Mouse (Mus musculus): Measurements from ENCODE around the gene Ehhadh. TPM values are rescaled to one million over a fixed set of nuclear protein-coding genes. Genes with fewer than 3 reads are reported as not detected.

The Ehhadh gene
- polyA plus RNA-seq, 1 experiment from 2014 or later: 3.6 TPM

GRCm38 (mm10) chr16:21735638-21736037 is 52.0 kb downstream of the Ehhadh start:
- H3K27me3 ChIP-seq (ENCODE audit: control insufficient read depth, insufficient read depth, low read length): no peaks in the 10 kb centered on the region
- no peak overlapping the region for H3K27ac ChIP-seq (ENCODE audit: low read length)
- no peaks in the 10 kb centered on the region; the same call in 1 of the 2 replicates for H3K9me3 ChIP-seq (replicated peaks; ENCODE audit: control insufficient read depth, low read length)
- 64% methylated on average over 1 of the region's 1 CpGs for WGBS
- no peak overlapping the region for H3K9ac ChIP-seq (ENCODE audit: low read length)
- no peak overlapping the region for H3K4me3 ChIP-seq (ENCODE audit: low read length)
- H3K4me2 ChIP-seq (ENCODE audit: low read depth, low read length): no peak overlapping the region
- no peaks in the 10 kb centered on the region for H3K4me1 ChIP-seq (ENCODE audit: control insufficient read depth, insufficient read depth, low read length)
- H3K36me3 ChIP-seq (ENCODE audit: control insufficient read depth, insufficient read depth): no peaks in the 10 kb centered on the region
- ATAC-seq (replicated peaks; ENCODE audit: extremely low read depth, insufficient read depth, low FRiP score): no peak

- no peaks in the 10 kb centered on the region for H3K4me1 ChIP-seq (ENCODE audit: control insufficient read depth, insufficient read depth, low read length)
- H3K27me3 ChIP-seq (ENCODE audit: control insufficient read depth, insufficient read depth, low read length): no peaks in the 10 kb centered on the region
- no peaks in the 10 kb centered on the region for H3K9me3 ChIP-seq (replicated peaks; ENCODE audit: control insufficient read depth, low read length)
- peak overlapping the region; percentile 43; the same call in 1 of the 2 replicates for H3K9ac ChIP-seq (ENCODE audit: low read length)
- H3K27ac ChIP-seq (ENCODE audit: low read length): no peak overlapping the region
- H3K4me2 ChIP-seq (ENCODE audit: low read depth, low read length): peak overlapping the region; percentile 46
- no peaks in the 10 kb centered on the region for H3K36me3 ChIP-seq (ENCODE audit: control insufficient read depth, insufficient read depth)
- H3K4me3 ChIP-seq (ENCODE audit: low read length): peak overlapping the region; percentile 42
- 41% methylated on average over 10 of the region's 10 CpGs for WGBS
- no peak for ATAC-seq (replicated peaks; ENCODE audit: extremely low read depth, insufficient read depth, low FRiP score)
These were observed 59.7 kb downstream of the Ehhadh start for GRCm38 (mm10) chr16:21727897-21728364.

- Histone ChIP-seq H3K27ac (ENCODE audit: low read length) (no peak overlapping the region), H3K4me2 (ENCODE audit: low read depth, low read length) (no peak overlapping the region), H3K27me3 (ENCODE audit: control insufficient read depth, insufficient read depth, low read length) (no peaks in the 10 kb centered on the region), H3K4me3 (ENCODE audit: low read length) (no peak overlapping the region), H3K36me3 (ENCODE audit: control insufficient read depth, insufficient read depth) (no peaks in the 10 kb centered on the region), H3K9ac (ENCODE audit: low read length) (no peak overlapping the region), H3K4me1 (ENCODE audit: control insufficient read depth, insufficient read depth, low read length) (no peaks in the 10 kb centered on the region), H3K9me3 (replicated peaks; ENCODE audit: control insufficient read depth, low read length) (no peaks in the 10 kb centered on the region)
- no peak for ATAC-seq (replicated peaks; ENCODE audit: extremely low read depth, insufficient read depth, low FRiP score)
- WGBS: 81% methylated on average over 3 of the region's 3 CpGs
These were observed 60.2 kb downstream of the Ehhadh start for GRCm38 (mm10) chr16:21727421-21727820.

- no peaks in the 10 kb centered on the region for H3K9me3 ChIP-seq (replicated peaks; ENCODE audit: control insufficient read depth, low read length)
- ATAC-seq (replicated peaks; ENCODE audit: extremely low read depth, insufficient read depth, low FRiP score): no peak
- H3K4me2 ChIP-seq (ENCODE audit: low read depth, low read length): no peak overlapping the region
- no peaks in the 10 kb centered on the region for H3K36me3 ChIP-seq (ENCODE audit: control insufficient read depth, insufficient read depth)
- H3K4me3 ChIP-seq (ENCODE audit: low read length): no peak overlapping the region
- no peak overlapping the region for H3K27ac ChIP-seq (ENCODE audit: low read length)
- no peak overlapping the region for H3K9ac ChIP-seq (ENCODE audit: low read length)
- no peaks in the 10 kb centered on the region for H3K27me3 ChIP-seq (ENCODE audit: control insufficient read depth, insufficient read depth, low read length)
- H3K4me1 ChIP-seq (ENCODE audit: control insufficient read depth, insufficient read depth, low read length): no peaks in the 10 kb centered on the region
- 92% methylated on average over 1 of the region's 1 CpGs for WGBS
These were observed 63.3 kb downstream of the Ehhadh start for GRCm38 (mm10) chr16:21724261-21724660.

GRCm38 (mm10) chr16:21719770-21720169 is 67.8 kb downstream of the Ehhadh start:
- ATAC-seq (replicated peaks; ENCODE audit: extremely low read depth, insufficient read depth, low FRiP score): no peak
- H3K4me2 ChIP-seq (ENCODE audit: low read depth, low read length): no peak overlapping the region
- WGBS: 81% methylated on average over 7 of the region's 7 CpGs

GRCm38 (mm10) chr16:21714516-21714915 is 73.1 kb downstream of the Ehhadh start:
- WGBS: 76% methylated on average over 10 of the region's 10 CpGs
- no peak overlapping the region for H3K4me3 ChIP-seq (ENCODE audit: low read length)
- H3K27me3 ChIP-seq (ENCODE audit: control insufficient read depth, insufficient read depth, low read length): no peaks in the 10 kb centered on the region
- no peak for ATAC-seq (replicated peaks; ENCODE audit: extremely low read depth, insufficient read depth, low FRiP score)
- peaks cover 6% of the 10 kb centered on the region for H3K4me1 ChIP-seq (ENCODE audit: control insufficient read depth, insufficient read depth, low read length)
- no peaks in the 10 kb centered on the region for H3K9me3 ChIP-seq (replicated peaks; ENCODE audit: control insufficient read depth, low read length)
- no peak overlapping the region for H3K9ac ChIP-seq (ENCODE audit: low read length)
- H3K36me3 ChIP-seq (ENCODE audit: control insufficient read depth, insufficient read depth): no peaks in the 10 kb centered on the region
- no peak overlapping the region for H3K27ac ChIP-seq (ENCODE audit: low read length)
- no peak overlapping the region for H3K4me2 ChIP-seq (ENCODE audit: low read depth, low read length)

More at GRCm38 (mm10) chr16:21719770-21720169, 67.8 kb downstream of the Ehhadh start:
- Histone ChIP-seq H3K36me3 (ENCODE audit: control insufficient read depth, insufficient read depth) (no peaks in the 10 kb centered on the region), H3K27ac (ENCODE audit: low read length) (no peak overlapping the region), H3K9me3 (replicated peaks; ENCODE audit: control insufficient read depth, low read length) (no peaks in the 10 kb centered on the region), H3K4me3 (ENCODE audit: low read length) (no peak overlapping the region), H3K4me1 (ENCODE audit: control insufficient read depth, insufficient read depth, low read length) (no peaks in the 10 kb centered on the region), H3K27me3 (ENCODE audit: control insufficient read depth, insufficient read depth, low read length) (no peaks in the 10 kb centered on the region), H3K9ac (ENCODE audit: low read length) (no peak overlapping the region)

Other genes starting within 250 kb of the Ehhadh start
- gene 2510009E07Rik, start 93.1 kb downstream of the Ehhadh start, polyA plus RNA-seq (2015; fragmentation: Nextera tagmentation; extraction: Ambion mirVana): 24.5 TPM in 2 replicates
- 0.62 and 0.76 TPM in 2 replicates for gene Map3k13, start 6.5 kb upstream of the Ehhadh start, polyA plus RNA-seq (2015; fragmentation: Nextera tagmentation; extraction: Ambion mirVana)
- gene Tmem41a, start 159.7 kb upstream of the Ehhadh start, polyA plus RNA-seq (2015; fragmentation: Nextera tagmentation; extraction: Ambion mirVana): 44.4 and 45.1 TPM in 2 replicates
- gene Liph, start 207.9 kb upstream of the Ehhadh start, polyA plus RNA-seq (2015; fragmentation: Nextera tagmentation; extraction: Ambion mirVana): 0.32 and 0.80 TPM in 2 replicates
- gene Senp2, start 221.7 kb upstream of the Ehhadh start, polyA plus RNA-seq (2015; fragmentation: Nextera tagmentation; extraction: Ambion mirVana): 25.8 and 27.1 TPM in 2 replicates

All from heart, embryonic 16.5 days (tissue).